ENCODE assay signal across 8 mouse cellular contexts in genomic region chr1:155050174-155050573, GRCm38 (mm10). TPM values are rescaled to one million over a fixed set of nuclear protein-coding genes. Genes with fewer than 3 reads are reported as not detected.
A peak's percentile ranks its signal among the peaks of the same experiment; 100 is the strongest.
DNase-seq lines count a peak whose midpoint lies in the region; TF ChIP-seq lines count a peak whose summit lies in the region.

No protein-coding gene starts in this region.

- no peaks in the 10 kb centered on the region for H3K36me3 ChIP-seq in liver, adult 2 months (ENCODE audit: control insufficient read depth, insufficient read depth, low read length)
- H3K36me3 ChIP-seq in myocyte (ENCODE audit: control insufficient read depth, insufficient read depth), result no peaks in the 10 kb centered on the region

- H3K4me2 ChIP-seq in myocyte (ENCODE audit: low read depth), result peak overlapping the region; percentile 78

- TF ChIP-seq CTCF in liver, adult 2 months (IDR thresholded peaks at IDR 0.05; ENCODE audit: low read depth, low read length), result no peak

- H3K9ac ChIP-seq in liver, adult 2 months (ENCODE audit: low read depth, low read length), result no peak overlapping the region

- peak overlapping the region; percentile 17; the same call in 1 of the 2 replicates for H3K27ac ChIP-seq in liver, adult 2 months (replicated peaks; ENCODE audit: insufficient read depth, low read depth, low read length)

- H3K4me3 ChIP-seq in liver, adult 2 months (ENCODE audit: insufficient read depth, low read depth, low read length), result no peak overlapping the region
- no peak overlapping the region for H3K4me3 ChIP-seq in myocyte

- peak; percentile 68 for DNase-seq in adrenal gland, adult 2 months
- DNase-seq in adrenal gland, adult 18-20 months (ENCODE audit: low spot score in 2 of 2), result no peak
- peak; percentile 81 for DNase-seq in 3T3-L1 (ENCODE audit: low read depth, low spot score)
- peak; percentile 78 for DNase-seq in embryo, embryonic 10.5 days (ENCODE audit: low spot score)
- DNase-seq in heart, postnatal 25 days (ENCODE audit: low spot score), result peak; percentile 57
- peak; percentile 50 for DNase-seq in liver, adult 2 months (ENCODE audit: extremely low read depth, low read depth, low spot score)
- no peak for DNase-seq in ovary, adult 18-20 months (ENCODE audit: low spot score)

- TF ChIP-seq POLR2A in liver, adult 2 months (IDR thresholded peaks at IDR 0.05; ENCODE audit: extremely low read depth, insufficient read depth, low read length), result no peak
- TF ChIP-seq POLR2A in myocyte (IDR thresholded peaks at IDR 0.05; ENCODE audit: insufficient read length, low read depth), result peak; percentile 55

- WGBS in liver, adult 2 months, result 68% methylated on average over 5 of the region's 5 CpGs

- H3ac ChIP-seq in myocyte (ENCODE audit: control insufficient read depth, insufficient read length), result no peak overlapping the region

- H3K4me1 ChIP-seq in liver, adult 2 months (ENCODE audit: control insufficient read depth, insufficient read depth, low read length), result no peaks in the 10 kb centered on the region

- intact Hi-C loops in heart, postnatal 25 days (cut with DNase I), result no loop called here

- no peaks in the 10 kb centered on the region for H3K27me3 ChIP-seq in liver, adult 2 months (ENCODE audit: control insufficient read depth, insufficient read depth, low read length)
- H3K27me3 ChIP-seq in myocyte (ENCODE audit: control insufficient read depth, insufficient read depth, insufficient read length), result no peaks in the 10 kb centered on the region

- no peaks in the 10 kb centered on the region for H3K79me2 ChIP-seq in liver, adult 2 months (ENCODE audit: control insufficient read depth, insufficient read depth, low read length)
- H3K79me2 ChIP-seq in myocyte (ENCODE audit: control insufficient read depth, insufficient read depth), result no peaks in the 10 kb centered on the region

TF ChIP-seq in myocyte, 11 proteins besides CTCF, POLR2A, EP300 and RAD21:
- TF ChIP-seq TCF12 (IDR thresholded peaks at IDR 0.05; ENCODE audit: insufficient read depth, poor library complexity, severe bottlenecking) (no peak), SRF (IDR thresholded peaks at IDR 0.05; ENCODE audit: control insufficient read depth, insufficient read length, low read depth) (no peak), TCF3 (IDR thresholded peaks at IDR 0.05; ENCODE audit: insufficient read length, low read depth) (no peak), CEBPB (IDR thresholded peaks at IDR 0.05; ENCODE audit: insufficient read depth, poor library complexity, severe bottlenecking) (no peak), MAX (IDR thresholded peaks at IDR 0.05; ENCODE audit: low read depth) (no peak), POLR2AphosphoS2 (IDR thresholded peaks at IDR 0.05; ENCODE audit: insufficient read length, low read depth) (peak; percentile 39), REST (IDR thresholded peaks at IDR 0.05; ENCODE audit: insufficient read depth, insufficient read length) (no peak), E2F4 (IDR thresholded peaks at IDR 0.05; ENCODE audit: insufficient read depth) (no peak), MYOD1 (IDR thresholded peaks at IDR 0.05; ENCODE audit: control insufficient read depth in 1 of 3, insufficient read length in 2 of 3, low read depth in 2 of 3) (peak in 2 of 3 experiments; percentile 21 to 53), MYOG (IDR thresholded peaks at IDR 0.05; ENCODE audit: control insufficient read depth in 1 of 3, insufficient read depth in 1 of 3, insufficient read length in 2 of 3, low read depth in 2 of 3) (peak in 2 of 3 experiments; percentile 4 to 44), USF1 (IDR thresholded peaks at IDR 0.05; ENCODE audit: low read depth) (no peak)

RNA-seq across cellular contexts. Expression of gene Ier5, which starts 49.3 kb away (rescaled TPM):
- total RNA-seq in adrenal gland, adult 2 months (2021), result 10 to 100 TPM in 1 of 2 experiments, 1 to 10 TPM in 1; 6.3 to 10.7 TPM
- 13.9 and 21.4 TPM in 2 replicates for polyA plus RNA-seq in adrenal gland, adult 2 months (2012; rRNA removed)
- total RNA-seq in adrenal gland, adult 18-20 months (2021), result 10 to 100 TPM in 1 of 2 experiments, 1 to 10 TPM in 1; 9.4 to 15.5 TPM
- total RNA-seq in heart, postnatal 25 days (2021), result 10 to 100 TPM; 12.7 to 16.5 TPM
- total RNA-seq in liver, adult 2 months (2014; rRNA removed), result 2.8 and 3.2 TPM in 2 replicates
- polyA plus RNA-seq in liver, adult 2 months (2012; rRNA removed), result 2.5 and 2.6 TPM in 2 replicates
- polyA plus RNA-seq in myocyte (2012; fragmentation: generic; extraction: Trizol), result 21.1 TPM

Comparison
In these comparisons a context has a peak if more than half of its experiments do, and no peak if none do; other contexts are left out.
1. DNase-seq: peak in adrenal gland, adult 2 months (single experiment), 3T3-L1 (single experiment), embryo, embryonic 10.5 days (single experiment), heart, postnatal 25 days (single experiment) and liver, adult 2 months (single experiment); none in adrenal gland, adult 18-20 months (0 of 2) and ovary, adult 18-20 months (single experiment).